Mouse (Mus musculus): ENCODE measurements at regions not wholly inside any gene's neighbourhood (a gene's known extent, or its start where the extent isn't known, plus 50 kb on each side); places are given as distances from the start of the nearest gene placed in this dataset.

GRCm38 (mm10) chr5:83593289-83593610 is 238.3 kb upstream of the Tecrl start:
- no peak for TF ChIP-seq USF1 (IDR thresholded peaks at IDR 0.05; ENCODE audit: low read depth, low read length)
- no peak for TF ChIP-seq JUND (IDR thresholded peaks at IDR 0.05; ENCODE audit: low read depth, low read length)
- TF ChIP-seq POLR2A (IDR thresholded peaks at IDR 0.05; ENCODE audit: control insufficient read depth in 1 of 2, insufficient read depth in 1 of 2, low read depth in 1 of 2, low read length in 2 of 2, poor library complexity in 1 of 2) = no peak
- TF ChIP-seq CTCF (IDR thresholded peaks at IDR 0.05 in 2 of 3, conservative IDR thresholded peaks at IDR 0.05 in 1 of 3; ENCODE audit: control insufficient read depth in 1 of 3, insufficient read depth in 1 of 3, low read depth in 2 of 3, low read length in 3 of 3, poor library complexity in 1 of 3, severe bottlenecking in 1 of 3) = no peak
- no peak for TF ChIP-seq UBTF (IDR thresholded peaks at IDR 0.05; ENCODE audit: borderline replicate concordance, insufficient read depth, low read depth, low read length)
- TF ChIP-seq BHLHE40 (IDR thresholded peaks at IDR 0.05; ENCODE audit: borderline replicate concordance, low read depth, low read length) = no peak
- TF ChIP-seq ZNF384 (IDR thresholded peaks at IDR 0.05; ENCODE audit: low read depth, low read length) = no peak
- no peak for TF ChIP-seq MAX (IDR thresholded peaks at IDR 0.05; ENCODE audit: low read length)
- no peak for TF ChIP-seq HCFC1 (IDR thresholded peaks at IDR 0.05; ENCODE audit: low read depth, low read length)
- no peak for TF ChIP-seq TAL1 (IDR thresholded peaks at IDR 0.05; ENCODE audit: low read length)
- no peak for TF ChIP-seq CHD2 (IDR thresholded peaks at IDR 0.05; ENCODE audit: low read length)
- no peak for TF ChIP-seq RCOR1 (IDR thresholded peaks at IDR 0.05; ENCODE audit: low read depth, low read length)

Measured in MEL (cell line).